Comparison of ENCODE assay signal across 7 mouse cellular contexts in the genomic region with DNA sequence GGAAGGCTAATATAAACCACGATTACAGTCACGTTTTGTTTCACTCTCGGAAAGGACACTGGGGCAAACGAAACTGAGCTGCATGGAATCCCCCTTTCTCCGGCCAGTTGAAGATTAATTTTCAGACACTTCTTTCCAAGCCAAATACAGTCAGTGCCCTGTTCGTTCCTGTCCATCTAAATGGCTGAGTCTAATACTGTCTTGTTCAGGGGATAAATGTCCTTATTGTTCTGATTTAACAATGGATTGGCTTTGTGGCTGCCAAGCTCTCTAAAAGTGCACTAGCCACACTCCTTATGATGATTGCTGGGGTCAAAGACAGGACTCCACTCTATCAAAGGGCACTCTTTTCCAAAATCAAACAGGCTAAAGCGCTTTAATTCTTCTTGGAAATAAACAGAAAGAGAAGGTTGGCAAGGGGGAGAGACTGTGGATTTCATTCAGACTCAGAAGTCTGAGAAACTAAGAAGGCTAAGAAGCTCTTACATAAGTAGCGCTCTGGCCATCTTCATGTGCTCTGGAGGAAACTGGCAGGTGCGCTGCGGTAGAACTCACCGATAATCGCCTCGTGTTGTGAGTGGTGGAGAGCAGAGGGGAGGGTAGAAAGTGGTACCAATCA.
DNase-seq lines count a peak whose midpoint lies in the region; ATAC-seq lines count a peak whose summit lies in the region.

No protein-coding gene starts in this region.

- H3K36me3 ChIP-seq in limb, embryonic 12.5 days = no peaks in the 10 kb centered on the region
- no peaks in the 10 kb centered on the region for H3K36me3 ChIP-seq in limb, embryonic 10.5 days
- H3K36me3 ChIP-seq in forebrain, embryonic 13.5 days (ENCODE audit: poor library complexity, severe bottlenecking) = no peaks in the 10 kb centered on the region

- no peak overlapping the region for H3K9ac ChIP-seq in limb, embryonic 12.5 days (replicated peaks)
- H3K9ac ChIP-seq in forebrain, embryonic 13.5 days = peak overlapping the region; percentile 53; the same call in 1 of the 2 replicates

- H3K27me3 ChIP-seq in limb, embryonic 12.5 days = no peaks in the 10 kb centered on the region
- no peaks in the 10 kb centered on the region for H3K27me3 ChIP-seq in limb, embryonic 10.5 days (ENCODE audit: low read depth, poor library complexity, severe bottlenecking)
- H3K27me3 ChIP-seq in forebrain, embryonic 13.5 days = no peaks in the 10 kb centered on the region

- WGBS in limb, embryonic 12.5 days = 66% methylated on average over 13 of the region's 13 CpGs
- WGBS in limb, embryonic 10.5 days = 72% methylated on average over 13 of the region's 13 CpGs
- 8% methylated on average over 13 of the region's 13 CpGs for WGBS in forebrain, embryonic 13.5 days

- no peak overlapping the region for H3K4me3 ChIP-seq in limb, embryonic 12.5 days (replicated peaks)
- no peak overlapping the region for H3K4me3 ChIP-seq in limb, embryonic 10.5 days
- H3K4me3 ChIP-seq in forebrain, embryonic 13.5 days = peak overlapping the region; percentile 27

- no peaks in the 10 kb centered on the region for H3K9me3 ChIP-seq in limb, embryonic 12.5 days
- H3K9me3 ChIP-seq in limb, embryonic 10.5 days (replicated peaks) = no peaks in the 10 kb centered on the region
- no peaks in the 10 kb centered on the region for H3K9me3 ChIP-seq in forebrain, embryonic 13.5 days (replicated peaks)

- no peak for ATAC-seq in limb, embryonic 12.5 days (ENCODE audit: insufficient number of reproducible peaks, insufficient read depth, low FRiP score, low TSS enrichment, low read depth)
- ATAC-seq in forebrain, embryonic 13.5 days = peak; percentile 76

- peaks cover 7% of the 10 kb centered on the region; the same call in 1 of the 2 replicates for H3K4me1 ChIP-seq in limb, embryonic 12.5 days (replicated peaks)
- H3K4me1 ChIP-seq in limb, embryonic 10.5 days = no peaks in the 10 kb centered on the region
- H3K4me1 ChIP-seq in forebrain, embryonic 13.5 days = peaks cover 32% of the 10 kb centered on the region

- peak overlapping the region; percentile 45 for H3K4me2 ChIP-seq in limb, embryonic 12.5 days
- peak overlapping the region; percentile 59 for H3K4me2 ChIP-seq in forebrain, embryonic 13.5 days

- DNase-seq in limb, embryonic 10.5 days (ENCODE audit: low spot score) = no peak
- DNase-seq in kidney, postnatal 14 days = peak; percentile 29
- peak; percentile 30 for DNase-seq in neural tube, embryonic 10.5 days (ENCODE audit: extremely low spot score, low spot score)
- DNase-seq in thymus, postnatal 4 days = no peak
- no peak for DNase-seq in B cell, adult 2 months

- no peak overlapping the region for H3K27ac ChIP-seq in limb, embryonic 12.5 days
- H3K27ac ChIP-seq in limb, embryonic 10.5 days = no peak overlapping the region
- peak overlapping the region; percentile 82 for H3K27ac ChIP-seq in forebrain, embryonic 13.5 days

Comparison
In these comparisons a context has a peak if more than half of its experiments do, and no peak if none do; other contexts are left out.
1. DNase-seq: peak in kidney, postnatal 14 days (single experiment) and neural tube, embryonic 10.5 days (single experiment); none in limb, embryonic 10.5 days (single experiment), thymus, postnatal 4 days (single experiment) and B cell, adult 2 months (0 of 2).